Mouse (Mus musculus) kidney, adult 10 weeks (tissue): ENCODE results near the gene Plekho1. TPM values are rescaled to one million over a fixed set of nuclear protein-coding genes. Genes with fewer than 3 reads are reported as not detected.

Source experiments
- polyA plus RNA-seq: library from polyadenylated mRNA; stranded (reverse); fragments of 350-450 nt; fragmentation: Illumina TruSeq; extraction: RNeasy Lipid Tissue Mini Kit (QIAGEN cat#74804); gene quantifications from one replicate; pipeline ENCODE4 v1.2.3, GENCODE M21; 2014; ENCODE audit warnings: low read depth, low replicate concordance

Plekho1 gene
- polyA plus RNA-seq, result 3.1 TPM

GRCm38 (mm10) chr3:95995802-95996428 is at the start of gene Plekho1:
TSS of gene Plekho1 (minus strand) at chr3:95996001.

Other genes with a start within 250 kb of the Plekho1 start
- gene Tars2, start 235.8 kb downstream of the Plekho1 start, polyA plus RNA-seq, result 13.5 TPM
- 27.9 TPM for gene Rprd2, start 177.1 kb downstream of the Plekho1 start, polyA plus RNA-seq
- gene Prpf3, start 140.1 kb downstream of the Plekho1 start, polyA plus RNA-seq, result 30.5 TPM
- 50.7 TPM for gene Mrps21, start 124.5 kb downstream of the Plekho1 start, polyA plus RNA-seq
- gene Ciart, start 113.8 kb downstream of the Plekho1 start, polyA plus RNA-seq, result not detected
- gene BC028528, start 104.0 kb downstream of the Plekho1 start, polyA plus RNA-seq, result 14.9 TPM
- 31.4 TPM for gene Aph1a, start 102.0 kb downstream of the Plekho1 start, polyA plus RNA-seq
- 113 TPM for gene Car14, start 91.3 kb downstream of the Plekho1 start, polyA plus RNA-seq
- gene Anp32e, start 66.8 kb downstream of the Plekho1 start, polyA plus RNA-seq, result 152 TPM
- gene Vps45, start 62.5 kb upstream of the Plekho1 start, polyA plus RNA-seq, result 54.3 TPM
- gene Otud7b, start 108.5 kb upstream of the Plekho1 start, polyA plus RNA-seq, result 22.0 TPM
- 21.7 TPM for gene Mtmr11, start 166.0 kb upstream of the Plekho1 start, polyA plus RNA-seq
- gene Sf3b4, start 176.3 kb upstream of the Plekho1 start, polyA plus RNA-seq, result 9.6 TPM
- gene Sv2a, start 185.2 kb upstream of the Plekho1 start, polyA plus RNA-seq, result 5.4 TPM
- gene Bola1, start 223.7 kb upstream of the Plekho1 start, polyA plus RNA-seq, result 5.1 TPM
- not detected for gene Hist2h2ab, start 223.9 kb upstream of the Plekho1 start, polyA plus RNA-seq
- gene Hist2h2ac, start 224.9 kb upstream of the Plekho1 start, polyA plus RNA-seq, result not detected
- 15.0 TPM for gene Hist2h2be, start 225.1 kb upstream of the Plekho1 start, polyA plus RNA-seq
- gene Hist2h3c2, start 243.1 kb upstream of the Plekho1 start, polyA plus RNA-seq, result 2.3 TPM
- not detected for gene Hist2h2aa2, start 244.3 kb upstream of the Plekho1 start, polyA plus RNA-seq
- not detected for gene Hist2h2aa1, start 249.5 kb upstream of the Plekho1 start, polyA plus RNA-seq